Mouse (Mus musculus): ENCODE results near the gene Bach2. TPM values are rescaled to one million over a fixed set of nuclear protein-coding genes. Genes with fewer than 3 reads are reported as not detected.

Gene Bach2
- polyA plus RNA-seq, 1 experiment from 2014 or later = 16.4 TPM

DNA sequence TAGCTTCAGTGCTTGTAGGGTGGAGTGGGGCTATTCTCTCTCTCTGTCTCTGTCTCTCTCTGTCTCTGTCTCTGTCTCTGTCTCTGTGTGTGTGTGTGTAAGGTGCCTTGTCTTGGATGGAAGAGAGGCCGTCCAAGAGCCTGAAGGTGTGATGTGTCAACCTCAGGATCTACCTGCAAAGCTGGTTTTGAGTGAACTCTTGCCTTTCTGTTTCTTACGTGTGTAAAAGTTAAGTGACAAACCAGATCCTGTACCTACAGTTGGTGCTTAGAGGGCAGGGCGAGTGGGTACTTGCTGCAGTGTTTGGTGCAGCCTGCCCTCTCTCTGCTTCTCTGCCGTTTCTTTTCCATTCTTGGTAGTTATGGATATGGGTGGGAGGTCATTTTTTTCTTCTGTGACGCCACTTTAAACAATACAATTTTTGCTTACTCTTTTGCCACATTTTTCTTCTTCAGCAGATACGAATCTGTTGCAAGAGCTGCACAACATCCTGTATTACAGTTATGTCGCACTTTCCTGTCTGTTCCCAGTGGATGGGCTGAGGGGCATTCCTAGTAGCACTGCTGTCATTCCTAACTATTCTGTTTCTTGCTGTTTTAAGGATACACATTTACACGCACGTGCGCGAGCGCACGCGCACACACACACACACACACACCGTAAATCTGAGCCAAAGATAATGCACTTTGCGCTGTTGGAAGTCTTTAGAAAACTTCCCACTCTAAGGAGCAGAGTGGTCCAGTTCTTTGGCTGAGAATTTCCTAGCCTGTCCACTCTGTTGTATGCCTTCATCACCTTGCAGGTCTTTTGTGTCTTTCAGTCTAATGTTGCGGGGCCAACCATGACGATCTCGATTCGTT lies 24.5 kb downstream of the Bach2 start:
- WGBS = 90% methylated on average over 20 of the region's 20 CpGs
- no peak for DNase-seq (ENCODE audit: low spot score)

GRCm38 (mm10) chr4:32263685-32264038 lies 25.1 kb downstream of the Bach2 start:
- peaks cover 34% of the 10 kb centered on the region for H3K4me1 ChIP-seq (ENCODE audit: control insufficient read depth, insufficient read depth, low read length)

More for the DNA sequence above, 24.5 kb downstream of the Bach2 start:
- H3K36me3 ChIP-seq (ENCODE audit: control insufficient read depth, insufficient read depth, low read length) = no peaks in the 10 kb centered on the region
- no peaks in the 10 kb centered on the region for H3K9me3 ChIP-seq (ENCODE audit: control insufficient read depth, low read length)
- H3K9ac ChIP-seq (ENCODE audit: low read length) = no peak overlapping the region
- no peaks in the 10 kb centered on the region for H3K27me3 ChIP-seq (ENCODE audit: control insufficient read depth, insufficient read depth, low read length)
- peaks cover 34% of the 10 kb centered on the region for H3K4me1 ChIP-seq (ENCODE audit: control insufficient read depth, insufficient read depth, low read length)
- no peak overlapping the region for H3K27ac ChIP-seq (replicated peaks; ENCODE audit: low read depth, low read length)
- ATAC-seq (ENCODE audit: insufficient number of reproducible peaks, low FRiP score, low TSS enrichment, low read depth) = no peak
- H3K4me2 ChIP-seq (ENCODE audit: low read depth, severe bottlenecking) = no peak overlapping the region
- no peak overlapping the region for H3K4me3 ChIP-seq (ENCODE audit: low read depth, low read length)

GRCm38 (mm10) chr4:32264892-32265291 lies 26.3 kb downstream of the Bach2 start:
- Histone ChIP-seq H3K9ac (ENCODE audit: low read length) (no peak overlapping the region), H3K4me3 (ENCODE audit: low read depth, low read length) (no peak overlapping the region), H3K27ac (replicated peaks; ENCODE audit: low read depth, low read length) (peak overlapping the region; percentile 72), H3K4me1 (ENCODE audit: control insufficient read depth, insufficient read depth, low read length) (peaks cover 34% of the 10 kb centered on the region), H3K4me2 (ENCODE audit: low read depth, severe bottlenecking) (no peak overlapping the region), H3K27me3 (ENCODE audit: control insufficient read depth, insufficient read depth, low read length) (no peaks in the 10 kb centered on the region), H3K36me3 (ENCODE audit: control insufficient read depth, insufficient read depth, low read length) (no peaks in the 10 kb centered on the region), H3K9me3 (ENCODE audit: control insufficient read depth, low read length) (no peaks in the 10 kb centered on the region)
- DNase-seq (ENCODE audit: low spot score) (no peak), ATAC-seq (ENCODE audit: insufficient number of reproducible peaks, low FRiP score, low TSS enrichment, low read depth) (no peak)
- 68% methylated on average over 8 of the region's 8 CpGs for WGBS

More at GRCm38 (mm10) chr4:32263685-32264038, 25.1 kb downstream of the Bach2 start:
- Histone ChIP-seq H3K4me3 (ENCODE audit: low read depth, low read length) (no peak overlapping the region), H3K27ac (replicated peaks; ENCODE audit: low read depth, low read length) (no peak overlapping the region), H3K9ac (ENCODE audit: low read length) (no peak overlapping the region), H3K4me2 (ENCODE audit: low read depth, severe bottlenecking) (no peak overlapping the region), H3K27me3 (ENCODE audit: control insufficient read depth, insufficient read depth, low read length) (no peaks in the 10 kb centered on the region), H3K36me3 (ENCODE audit: control insufficient read depth, insufficient read depth, low read length) (no peaks in the 10 kb centered on the region), H3K9me3 (ENCODE audit: control insufficient read depth, low read length) (no peaks in the 10 kb centered on the region)
- ATAC-seq (ENCODE audit: insufficient number of reproducible peaks, low FRiP score, low TSS enrichment, low read depth) (no peak), DNase-seq (ENCODE audit: low spot score) (no peak)
- 62% methylated on average over 10 of the region's 10 CpGs for WGBS

DNA sequence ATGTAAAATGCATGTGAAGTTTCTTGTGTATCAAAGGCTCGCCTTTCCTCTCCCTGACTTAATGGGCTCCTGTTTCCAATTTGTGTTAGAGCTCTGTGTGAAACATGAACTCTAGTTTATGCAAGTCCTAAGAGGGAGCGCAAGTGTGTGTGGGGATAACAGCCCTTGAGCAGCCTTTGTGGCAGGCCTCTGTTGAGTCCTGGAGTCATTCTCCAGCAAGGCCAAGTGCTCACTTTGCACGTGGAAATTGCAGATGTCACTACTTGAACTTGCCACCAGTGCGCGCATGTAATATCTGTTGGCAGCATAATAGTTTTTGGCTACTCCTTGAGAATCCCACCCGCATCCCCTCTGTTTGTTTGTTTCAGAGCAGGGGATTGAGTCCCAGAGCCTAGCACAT lies 28.1 kb downstream of the Bach2 start:
- Histone ChIP-seq H3K9me3 (ENCODE audit: control insufficient read depth, low read length) (no peaks in the 10 kb centered on the region), H3K27ac (replicated peaks; ENCODE audit: low read depth, low read length) (peak overlapping the region; percentile 86), H3K4me3 (ENCODE audit: low read depth, low read length) (no peak overlapping the region), H3K4me2 (ENCODE audit: low read depth, severe bottlenecking) (no peak overlapping the region), H3K9ac (ENCODE audit: low read length) (no peak overlapping the region), H3K27me3 (ENCODE audit: control insufficient read depth, insufficient read depth, low read length) (no peaks in the 10 kb centered on the region), H3K4me1 (ENCODE audit: control insufficient read depth, insufficient read depth, low read length) (peaks cover 34% of the 10 kb centered on the region), H3K36me3 (ENCODE audit: control insufficient read depth, insufficient read depth, low read length) (no peaks in the 10 kb centered on the region)
- ATAC-seq (ENCODE audit: insufficient number of reproducible peaks, low FRiP score, low TSS enrichment, low read depth) (peak; percentile 84; the same call in 1 of the 2 replicates), DNase-seq (ENCODE audit: low spot score) (peak; percentile 72)
- WGBS = 29% methylated on average over 6 of the region's 6 CpGs

- Histone ChIP-seq H3K9ac (ENCODE audit: low read length) (no peak overlapping the region), H3K4me2 (ENCODE audit: low read depth, severe bottlenecking) (no peak overlapping the region), H3K9me3 (ENCODE audit: control insufficient read depth, low read length) (no peaks in the 10 kb centered on the region), H3K27ac (replicated peaks; ENCODE audit: low read depth, low read length) (no peak overlapping the region), H3K27me3 (ENCODE audit: control insufficient read depth, insufficient read depth, low read length) (no peaks in the 10 kb centered on the region), H3K36me3 (ENCODE audit: control insufficient read depth, insufficient read depth, low read length) (no peaks in the 10 kb centered on the region), H3K4me3 (ENCODE audit: low read depth, low read length) (no peak overlapping the region), H3K4me1 (ENCODE audit: control insufficient read depth, insufficient read depth, low read length) (peaks cover 34% of the 10 kb centered on the region)
- no peak for ATAC-seq (ENCODE audit: insufficient number of reproducible peaks, low FRiP score, low TSS enrichment, low read depth)
- DNase-seq (ENCODE audit: low spot score) = no peak
- WGBS = 92% methylated on average over 1 of the region's 1 CpGs
Observed at GRCm38 (mm10) chr4:32268042-32268441, 29.4 kb downstream of the Bach2 start.

GRCm38 (mm10) chr4:32272398-32272797 lies 33.8 kb downstream of the Bach2 start:
- no peak for ATAC-seq (ENCODE audit: insufficient number of reproducible peaks, low FRiP score, low TSS enrichment, low read depth)
- Histone ChIP-seq H3K36me3 (ENCODE audit: control insufficient read depth, insufficient read depth, low read length) (no peaks in the 10 kb centered on the region), H3K4me1 (ENCODE audit: control insufficient read depth, insufficient read depth, low read length) (peaks cover under 1% of the 10 kb centered on the region), H3K27me3 (ENCODE audit: control insufficient read depth, insufficient read depth, low read length) (no peaks in the 10 kb centered on the region), H3K9me3 (ENCODE audit: control insufficient read depth, low read length) (no peaks in the 10 kb centered on the region), H3K4me2 (ENCODE audit: low read depth, severe bottlenecking) (no peak overlapping the region), H3K9ac (ENCODE audit: low read length) (no peak overlapping the region), H3K4me3 (ENCODE audit: low read depth, low read length) (no peak overlapping the region), H3K27ac (replicated peaks; ENCODE audit: low read depth, low read length) (no peak overlapping the region)
- WGBS = 74% methylated on average over 5 of the region's 5 CpGs
- no peak for DNase-seq (ENCODE audit: low spot score)

DNA sequence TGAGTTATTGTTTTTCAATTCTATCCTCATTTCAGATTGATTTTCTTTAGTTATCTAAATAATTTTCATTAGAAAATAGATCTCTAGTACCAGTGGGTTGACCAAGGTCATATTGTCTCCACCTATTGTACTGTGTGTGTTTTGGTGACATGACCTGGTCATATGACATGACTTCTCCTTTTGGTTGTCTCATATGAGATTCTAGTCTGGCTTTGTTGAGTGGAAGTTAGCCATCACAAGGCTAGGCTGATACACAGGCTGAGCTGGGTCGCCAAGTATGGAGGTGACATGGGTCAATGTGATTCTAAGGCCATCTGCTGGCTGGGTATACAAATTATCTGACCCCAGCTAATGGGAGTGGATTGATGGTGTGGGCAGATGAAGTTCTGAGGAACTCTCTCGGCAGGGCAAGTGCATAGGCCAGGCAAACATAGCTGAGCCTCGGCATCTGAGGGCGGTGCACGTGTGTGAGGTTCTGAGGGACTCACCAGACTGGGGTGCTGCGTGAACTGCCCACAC lies 36.2 kb downstream of the Bach2 start:
- Histone ChIP-seq H3K4me3 (ENCODE audit: low read depth, low read length) (no peak overlapping the region), H3K27me3 (ENCODE audit: control insufficient read depth, insufficient read depth, low read length) (no peaks in the 10 kb centered on the region), H3K4me2 (ENCODE audit: low read depth, severe bottlenecking) (no peak overlapping the region), H3K9ac (ENCODE audit: low read length) (no peak overlapping the region), H3K36me3 (ENCODE audit: control insufficient read depth, insufficient read depth, low read length) (no peaks in the 10 kb centered on the region), H3K9me3 (ENCODE audit: control insufficient read depth, low read length) (no peaks in the 10 kb centered on the region), H3K27ac (replicated peaks; ENCODE audit: low read depth, low read length) (no peak overlapping the region), H3K4me1 (ENCODE audit: control insufficient read depth, insufficient read depth, low read length) (peaks cover 4% of the 10 kb centered on the region; the same call in 1 of the 2 replicates)
- 88% methylated on average over 6 of the region's 6 CpGs for WGBS
- no peak for ATAC-seq (ENCODE audit: insufficient number of reproducible peaks, low FRiP score, low TSS enrichment, low read depth)
- no peak for DNase-seq (ENCODE audit: low spot score)

DNA sequence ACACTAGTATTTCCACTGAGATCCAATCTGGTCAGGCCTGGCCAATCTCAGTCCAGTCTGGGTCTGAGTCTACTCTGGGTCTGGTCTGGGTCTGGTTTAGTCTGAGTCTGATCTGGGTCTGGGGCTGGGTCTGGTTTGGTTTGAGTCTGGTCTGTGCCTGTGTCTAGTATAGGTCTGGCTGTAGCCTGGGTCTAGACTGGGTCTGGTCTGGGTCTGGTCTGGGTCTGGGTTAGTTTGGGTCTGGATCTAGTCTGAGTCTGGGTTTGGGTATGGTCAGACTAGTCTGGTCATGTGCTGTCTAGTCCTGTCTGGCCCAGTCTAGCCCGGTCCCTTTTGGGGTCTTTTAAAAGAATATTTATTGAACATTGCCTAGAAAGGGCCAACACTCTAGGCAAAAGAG lies 41.2 kb downstream of the Bach2 start:
- ATAC-seq (ENCODE audit: insufficient number of reproducible peaks, low FRiP score, low TSS enrichment, low read depth) (peak; percentile 81), DNase-seq (ENCODE audit: low spot score) (peak; percentile 46)
- H3K4me1 ChIP-seq (ENCODE audit: control insufficient read depth, insufficient read depth, low read length) = peaks cover 5% of the 10 kb centered on the region; the same call in 1 of the 2 replicates
- 38% methylated on average over 1 of the region's 1 CpGs for WGBS
- no peak overlapping the region for H3K4me3 ChIP-seq (ENCODE audit: low read depth, low read length)
- H3K4me2 ChIP-seq (ENCODE audit: low read depth, severe bottlenecking) = no peak overlapping the region
- peak overlapping the region; percentile 49 for H3K27ac ChIP-seq (replicated peaks; ENCODE audit: low read depth, low read length)
- H3K9ac ChIP-seq (ENCODE audit: low read length) = no peak overlapping the region
- H3K36me3 ChIP-seq (ENCODE audit: control insufficient read depth, insufficient read depth, low read length) = no peaks in the 10 kb centered on the region
- no peaks in the 10 kb centered on the region for H3K9me3 ChIP-seq (ENCODE audit: control insufficient read depth, low read length)
- no peaks in the 10 kb centered on the region for H3K27me3 ChIP-seq (ENCODE audit: control insufficient read depth, insufficient read depth, low read length)
